Mouse (Mus musculus) Muller cell, postnatal 12 days (primary cell): ENCODE measurements at regions not wholly inside any gene's neighbourhood (a gene's known extent, or its start where the extent isn't known, plus 50 kb on each side); places are given as distances from the start of the nearest gene placed in this dataset.
A peak's percentile ranks its signal among the peaks of the same experiment; 100 is the strongest.

Experiments used
- DNase-seq: peaks from one replicate; pipeline ENCODE4 v3.0.0-alpha.2; 2015; ENCODE audit errors: inconsistent ontology term

GRCm38 (mm10) chr3:83689068-83689976, 76.8 kb upstream of the Sfrp2 start:
- no peak for DNase-seq

GRCm38 (mm10) chr3:83694505-83694904, 71.6 kb upstream of the Sfrp2 start:
- peak; percentile 24 for DNase-seq

- peak; percentile 3 for DNase-seq
Measured at GRCm38 (mm10) chr3:83699751-83700150, 66.4 kb upstream of the Sfrp2 start.

GRCm38 (mm10) chr3:83701075-83701474, 65.0 kb upstream of the Sfrp2 start:
- DNase-seq: peak; percentile 10

- no peak for DNase-seq
Measured at GRCm38 (mm10) chr3:83704559-83704958, 61.6 kb upstream of the Sfrp2 start.

GRCm38 (mm10) chr3:83705253-83705652, 60.9 kb upstream of the Sfrp2 start:
- no peak for DNase-seq

GRCm38 (mm10) chr3:83706531-83707243, 59.4 kb upstream of the Sfrp2 start:
- DNase-seq: no peak

GRCm38 (mm10) chr3:83707278-83707677, 58.8 kb upstream of the Sfrp2 start:
- no peak for DNase-seq

- DNase-seq: no peak
Measured at GRCm38 (mm10) chr3:83708973-83709372, 57.1 kb upstream of the Sfrp2 start.

GRCm38 (mm10) chr3:83709531-83709930, 56.6 kb upstream of the Sfrp2 start:
- no peak for DNase-seq

- DNase-seq: no peak
Measured at GRCm38 (mm10) chr3:83710995-83711541, 55.1 kb upstream of the Sfrp2 start.

- no peak for DNase-seq
Measured at GRCm38 (mm10) chr3:83712355-83712754, 53.8 kb upstream of the Sfrp2 start.

- DNase-seq: no peak
Measured at GRCm38 (mm10) chr3:83714572-83714971, 51.5 kb upstream of the Sfrp2 start.
